Mouse (Mus musculus): Measurements from ENCODE around the gene Sbno2.

Gene Sbno2

DNA sequence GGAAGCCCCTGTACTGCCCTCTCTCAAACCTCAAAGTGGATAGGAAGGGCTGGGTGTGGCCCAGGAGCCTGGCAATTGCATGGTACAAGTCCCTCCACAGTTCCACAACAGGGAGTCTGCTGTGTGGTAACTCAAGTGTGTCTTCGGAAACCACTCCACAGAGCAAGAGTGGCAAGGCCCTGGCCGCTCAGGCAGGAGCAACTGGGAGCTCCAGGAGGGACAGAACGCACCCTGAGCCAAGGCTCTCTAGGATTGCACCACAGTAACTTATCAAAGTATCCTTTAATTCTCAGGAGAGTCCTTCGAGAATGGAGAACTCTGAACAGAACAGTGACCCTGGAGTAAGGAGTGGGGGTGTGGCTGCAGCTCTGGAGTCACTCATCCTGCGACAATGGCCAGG, 69.7 kb downstream of the Sbno2 start:
- peak; percentile 74 for DNase-seq (ENCODE audit: low spot score)

DNA sequence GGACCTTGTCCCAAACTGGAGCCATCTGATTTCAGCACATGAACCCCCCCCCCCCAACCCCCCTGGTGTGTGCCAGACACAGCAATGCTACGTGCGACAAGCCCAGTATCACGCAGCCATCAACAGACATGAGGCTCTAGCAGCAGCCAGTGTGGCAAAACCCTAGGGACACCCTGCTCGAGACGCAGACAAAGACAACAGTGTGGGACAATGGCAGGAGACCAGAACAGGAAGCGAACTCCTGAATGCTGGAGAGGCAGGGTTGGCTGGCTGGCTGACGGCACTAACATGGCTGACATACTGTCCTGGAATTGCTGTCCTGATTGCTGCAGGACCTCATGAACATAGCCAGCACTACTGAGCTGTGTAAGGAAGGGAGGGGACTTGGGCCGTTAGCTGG, 70.2 kb downstream of the Sbno2 start:
- no peak for DNase-seq (ENCODE audit: low spot score)

DNA sequence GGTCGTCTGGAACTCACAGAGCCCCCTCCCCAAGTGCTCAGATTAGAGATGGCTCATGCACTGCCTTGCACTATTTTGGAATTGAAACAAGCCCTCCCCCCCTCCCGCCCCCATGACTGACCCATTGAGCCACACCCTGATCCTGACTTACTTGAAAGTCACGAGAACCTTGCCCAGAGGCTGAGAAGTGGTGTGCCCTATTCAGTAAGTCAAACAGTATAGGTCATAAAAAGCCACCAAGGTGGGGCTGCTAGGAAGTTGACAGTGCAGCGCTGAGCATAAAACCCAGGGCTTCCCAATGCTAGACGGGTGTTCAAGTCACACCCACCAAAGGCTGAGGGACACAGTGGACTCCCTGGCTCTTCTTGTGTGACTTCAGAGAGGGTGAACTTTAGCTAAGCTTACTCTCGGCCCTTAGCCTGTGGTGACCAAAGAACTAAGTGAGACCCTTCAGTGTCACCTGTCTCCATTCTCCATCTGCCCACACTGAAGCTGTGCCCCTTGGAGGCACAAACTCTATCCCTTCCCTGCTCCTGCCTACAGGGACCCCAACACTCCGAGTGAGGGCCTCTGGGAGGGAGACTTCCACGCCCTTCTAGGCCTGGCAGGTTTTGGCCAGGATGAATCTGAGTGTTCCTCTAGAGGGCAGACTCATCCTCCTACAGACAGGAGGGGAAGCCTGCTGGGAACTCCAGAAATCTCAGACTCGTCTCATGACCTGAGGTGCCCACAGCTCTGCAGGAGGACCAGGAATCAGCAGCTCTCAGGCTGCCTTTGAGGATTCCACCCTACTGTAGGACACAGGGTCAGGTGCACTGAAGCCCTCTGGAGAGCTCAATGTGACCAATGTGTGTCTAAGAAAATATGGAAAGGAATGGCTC, 71.6 kb downstream of the Sbno2 start:
- DNase-seq (ENCODE audit: low spot score), result peak; percentile 77

DNA sequence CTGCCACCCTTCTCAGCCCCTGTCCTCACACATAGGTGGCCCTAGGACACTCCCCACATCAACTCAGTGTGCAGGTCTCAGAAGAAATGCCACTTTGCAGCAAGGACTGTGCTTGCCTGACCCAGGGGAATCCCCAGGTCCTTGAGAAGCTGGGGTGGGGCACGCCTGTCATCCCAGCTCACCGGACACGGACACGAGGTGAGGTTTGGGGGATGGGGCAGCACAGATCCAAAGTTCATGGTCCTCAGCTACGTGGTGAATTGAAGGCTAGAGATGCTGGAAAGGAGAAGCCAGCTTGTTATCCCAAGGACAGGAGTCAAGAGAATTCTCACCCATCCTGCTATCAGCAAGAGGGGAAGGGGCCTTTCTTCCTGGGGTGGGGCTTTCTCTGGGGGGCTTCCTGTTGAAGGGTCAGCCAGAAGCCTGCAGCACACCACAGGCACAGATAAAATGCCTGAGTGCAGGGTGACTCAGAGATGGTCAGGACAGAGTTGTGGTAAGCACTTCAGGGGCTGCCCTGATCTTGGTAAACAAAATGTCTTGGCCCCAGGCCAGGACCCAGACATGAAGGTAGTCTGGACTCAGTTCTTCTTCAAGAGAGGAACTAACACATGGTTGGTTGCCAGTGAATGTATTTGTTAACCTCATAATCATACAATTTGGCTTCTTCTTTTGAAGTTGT, 72.4 kb downstream of the Sbno2 start:
- DNase-seq (ENCODE audit: low spot score), result peak; percentile 85

- DNase-seq (ENCODE audit: low spot score), result no peak
Measured at GRCm38 (mm10) chr10:80030736-80031135, 74.6 kb downstream of the Sbno2 start.

DNA sequence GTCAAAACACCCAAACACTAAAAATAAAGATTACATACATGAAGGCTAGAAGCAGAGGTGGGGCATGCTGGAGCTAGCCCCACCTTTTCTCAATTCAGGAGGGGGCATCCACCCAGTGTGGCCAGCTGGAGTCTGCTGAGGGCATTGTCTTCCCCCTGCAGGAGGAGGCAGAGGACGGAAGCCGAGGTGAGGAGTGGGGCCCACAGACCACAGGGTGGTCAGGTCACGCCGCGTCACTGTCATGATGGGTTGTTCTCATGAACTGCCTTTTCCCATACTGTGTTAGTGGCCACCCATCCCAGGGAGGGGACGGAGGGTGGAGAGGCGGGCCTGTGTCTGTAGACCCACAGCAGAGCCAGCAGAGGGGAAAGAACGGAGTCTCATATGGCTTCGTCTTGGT, 75.2 kb downstream of the Sbno2 start:
- DNase-seq (ENCODE audit: low spot score), result no peak

DNA sequence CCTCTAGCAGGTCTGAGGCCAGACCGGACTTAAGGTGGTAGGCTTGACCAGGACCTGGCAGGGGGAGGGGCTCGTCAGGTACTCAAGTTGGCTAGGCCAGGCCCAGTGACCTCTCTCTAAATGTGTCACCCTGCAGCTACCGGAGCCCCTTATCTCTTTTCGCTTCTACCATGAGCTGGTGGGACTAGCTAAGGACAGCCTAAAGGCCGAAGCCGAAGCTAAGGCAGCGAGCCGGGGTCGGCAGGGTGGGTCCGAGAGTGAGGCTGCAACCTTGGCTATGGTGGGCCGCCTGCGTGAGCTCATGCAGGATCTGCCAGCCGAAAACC, 76.9 kb downstream of the Sbno2 start:
- no peak for DNase-seq (ENCODE audit: low spot score)

- DNase-seq (ENCODE audit: low spot score), result no peak
Measured at GRCm38 (mm10) chr10:80027681-80028520, 77.5 kb downstream of the Sbno2 start.

GRCm38 (mm10) chr10:80025889-80026288, 79.5 kb downstream of the Sbno2 start:
- DNase-seq (ENCODE audit: low spot score), result no peak

GRCm38 (mm10) chr10:80025463-80025862, 79.9 kb downstream of the Sbno2 start:
- DNase-seq (ENCODE audit: low spot score), result no peak

GRCm38 (mm10) chr10:80025044-80025347, 80.4 kb downstream of the Sbno2 start:
- no peak for DNase-seq (ENCODE audit: low spot score)

- peak; percentile 70 for DNase-seq (ENCODE audit: low spot score)
Measured at GRCm38 (mm10) chr10:80024229-80025043, 80.9 kb downstream of the Sbno2 start.

- DNase-seq (ENCODE audit: low spot score), result no peak
Measured at GRCm38 (mm10) chr10:80023758-80024157, 81.6 kb downstream of the Sbno2 start.

- DNase-seq (ENCODE audit: low spot score), result no peak
Measured at GRCm38 (mm10) chr10:80022806-80023205, 82.6 kb downstream of the Sbno2 start.

DNA sequence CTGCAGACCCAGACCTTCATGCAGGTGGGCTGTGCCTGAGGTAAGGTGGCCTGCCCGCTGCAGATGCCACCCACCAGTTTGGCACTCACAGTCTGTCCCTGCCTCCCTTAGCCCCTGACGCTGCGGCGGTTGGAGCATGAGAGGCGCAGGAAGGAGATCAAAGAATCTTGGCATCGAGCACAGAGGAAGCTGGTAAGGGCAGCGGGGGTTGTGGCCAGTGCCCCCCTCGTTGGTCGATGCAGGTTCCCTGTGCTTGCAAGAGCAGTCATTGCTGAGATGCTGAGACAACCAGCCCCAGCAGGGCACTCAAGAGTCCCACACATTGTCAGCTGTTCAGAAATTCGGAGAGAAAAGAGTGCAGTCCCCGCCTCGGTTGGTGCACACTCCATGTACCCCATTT, 83.2 kb downstream of the Sbno2 start:
- DNase-seq (ENCODE audit: low spot score), result no peak

GRCm38 (mm10) chr10:80021320-80021641, 84.1 kb downstream of the Sbno2 start:
- DNase-seq (ENCODE audit: low spot score), result no peak

DNA sequence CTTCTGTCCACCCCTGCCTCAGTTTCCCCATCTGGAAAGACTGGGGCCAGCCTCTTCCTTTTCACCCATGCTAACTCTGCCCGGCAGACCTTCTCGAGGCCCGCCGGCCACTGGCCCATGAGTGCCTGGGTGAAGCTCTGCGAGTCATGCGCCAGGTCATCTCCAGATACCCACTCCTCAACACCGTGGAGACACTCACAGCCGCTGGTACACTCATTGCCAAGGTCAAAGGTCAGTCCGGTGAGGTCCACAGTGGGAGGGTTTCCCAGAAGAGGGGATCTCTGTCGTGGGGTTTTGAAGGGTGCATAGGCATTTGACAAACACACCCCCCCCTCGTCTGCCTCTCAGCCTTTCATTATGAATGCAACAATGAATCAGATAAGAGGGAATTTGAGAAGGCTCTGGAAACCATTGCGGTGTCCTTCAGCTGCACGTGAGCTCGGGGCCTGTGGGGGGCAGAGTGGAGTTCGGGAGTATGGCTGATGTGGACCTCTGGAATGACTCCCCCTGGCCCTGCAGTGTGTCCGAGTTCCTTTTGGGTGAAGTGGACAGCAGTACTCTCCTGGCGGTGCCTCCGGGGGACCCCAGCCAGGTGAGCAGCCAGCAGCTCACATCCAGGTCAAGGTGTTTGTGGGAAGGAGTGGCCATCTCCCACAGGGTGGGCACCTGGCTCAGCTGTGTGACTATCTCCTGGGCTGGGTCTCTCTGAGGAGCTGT, 84.6 kb downstream of the Sbno2 start:
- no peak for DNase-seq (ENCODE audit: low spot score)

- DNase-seq (ENCODE audit: low spot score), result no peak
Measured at GRCm38 (mm10) chr10:80020191-80020590, 85.2 kb downstream of the Sbno2 start.

- DNase-seq (ENCODE audit: low spot score), result no peak
Measured at GRCm38 (mm10) chr10:80019471-80020131, 85.8 kb downstream of the Sbno2 start.

- peak; percentile 75 for DNase-seq (ENCODE audit: low spot score)
Measured at GRCm38 (mm10) chr10:80018739-80019297, 86.6 kb downstream of the Sbno2 start.

DNA sequence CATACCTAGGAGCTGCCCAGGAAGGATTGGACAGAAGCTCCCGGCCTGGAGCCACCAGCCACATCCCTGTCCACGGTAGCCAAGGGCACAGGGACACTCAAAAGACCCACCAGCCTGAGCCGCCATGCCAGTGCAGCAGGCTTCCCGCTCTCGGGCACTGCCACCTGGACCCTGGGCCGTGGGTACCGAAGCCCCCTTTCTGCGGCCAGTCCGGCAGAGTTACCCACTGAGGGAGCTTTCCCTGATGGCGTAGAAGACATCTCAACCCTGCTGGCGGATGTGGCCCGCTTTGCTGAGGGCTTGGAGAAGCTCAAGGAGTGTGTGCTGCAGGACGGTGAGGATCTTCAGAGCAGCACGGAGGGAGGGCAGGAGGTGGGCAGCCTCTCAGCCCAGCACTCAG, 87.6 kb downstream of the Sbno2 start:
- DNase-seq (ENCODE audit: low spot score), result no peak

Data from lung, postnatal 25 days (tissue).